Mouse (Mus musculus) gastrocnemius, postnatal 25 days (tissue): ENCODE data around the gene Calm3. TPM values are rescaled to one million over a fixed set of nuclear protein-coding genes. Genes with fewer than 3 reads are reported as not detected.
"Not testable (repeated sequence)": the region's sequence is repeated elsewhere in the genome, so short reads cannot be mapped to it uniquely, and the experiment has no call there.

Experiments used
- DNase-seq: peaks from one replicate; pipeline ENCODE4 v3.0.0; 2022
- long read RNA-seq, 2 experiments: library from polyadenylated mRNA; stranded (forward); transcript quantifications; one replicate each; pipeline ENCODE4 v2.0.0; 2021
- total RNA-seq, 2 experiments: library from RNA; stranded (reverse); gene quantifications; 1 replicate in 1 of 2; 2 replicates in 1 of 2; pipeline ENCODE4 v1.2.3; 2021

Calm3 gene
- total RNA-seq: 100 to 1,000 TPM; 257 to 291 TPM
- long read RNA-seq, experiment 1, transcript Calm3-201 (6 exons, 2,290 nt): major isoform, 272 of 328 reads
- long read RNA-seq, experiment 1, partial matches to known transcripts: 15 of 328 reads
- long read RNA-seq, experiment 1, other reads (novel, unspliced or antisense): 41 of 328 reads
- long read RNA-seq, experiment 2, transcript Calm3-201 (6 exons, 2,290 nt): major isoform, 284 of 327 reads
- long read RNA-seq, experiment 2, partial matches to known transcripts: 10 of 327 reads
- long read RNA-seq, experiment 2, other reads (novel, unspliced or antisense): 33 of 327 reads

DNA sequence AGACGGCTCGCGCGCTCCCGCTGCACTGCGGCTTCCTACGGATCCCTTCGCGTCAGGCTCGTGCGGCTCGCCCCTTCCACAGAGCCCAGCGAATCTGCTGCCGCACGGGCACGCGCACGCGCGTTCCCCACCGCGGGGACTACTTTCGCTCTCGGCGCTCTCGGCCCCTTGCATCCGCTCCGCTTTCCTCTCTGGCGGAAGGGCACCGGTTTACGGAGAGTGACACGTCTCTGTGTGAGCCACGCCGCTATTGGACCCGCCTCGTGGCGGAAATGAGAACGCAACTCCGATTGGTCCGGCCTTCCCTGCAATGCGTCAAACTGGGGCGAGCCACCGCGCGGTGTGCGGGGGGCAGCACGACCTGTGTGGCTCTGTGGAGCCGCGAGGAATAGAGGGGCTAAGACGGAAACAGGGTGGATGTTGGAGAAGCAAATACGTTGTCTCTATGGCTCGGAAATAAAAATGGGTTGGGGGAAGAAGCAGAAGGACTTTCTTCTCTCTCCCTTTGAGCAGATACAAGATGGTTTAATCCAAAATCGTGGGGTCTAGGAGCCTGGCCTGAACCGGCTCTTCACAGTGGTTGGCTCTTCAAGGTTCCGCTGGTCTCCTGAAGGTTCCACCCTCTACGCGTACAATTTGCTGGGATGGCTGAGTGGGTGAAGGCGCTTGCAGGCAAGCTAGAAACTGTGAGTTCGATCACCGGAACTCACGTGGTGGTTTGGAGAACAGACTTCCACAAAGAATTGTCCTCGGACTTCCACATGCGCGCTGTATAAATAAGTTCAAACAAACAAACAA is at the start of gene Calm3:
Gene Calm3 (minus strand): TSS at position 78 of the 798 bp plus-strand sequence.
- DNase-seq: peak; percentile 100

- no peak for DNase-seq
Measured at GRCm38 (mm10) chr7:16971160-16971559, 47.2 kb upstream of the Calm3 start.

DNA sequence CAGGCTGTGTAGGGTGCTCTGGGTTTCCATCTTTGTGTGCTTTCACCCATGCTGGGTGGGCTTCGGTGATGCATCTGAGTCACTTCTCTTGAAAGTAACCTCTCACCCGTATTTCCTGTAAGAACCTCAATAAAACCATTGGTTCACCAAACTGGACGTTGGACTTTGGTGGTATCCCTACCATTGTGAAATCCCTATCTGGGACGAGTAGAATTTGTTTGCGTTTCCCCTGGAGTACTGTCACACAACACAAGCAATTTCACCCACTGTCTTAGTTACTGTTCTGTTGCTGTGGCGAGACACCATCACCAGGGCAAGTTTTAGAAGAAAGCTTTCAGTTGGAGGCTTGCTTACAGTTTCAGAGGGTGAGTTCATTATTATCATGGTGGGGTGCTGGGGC is 44.5 kb upstream of the Calm3 start:
- DNase-seq: no peak

DNA sequence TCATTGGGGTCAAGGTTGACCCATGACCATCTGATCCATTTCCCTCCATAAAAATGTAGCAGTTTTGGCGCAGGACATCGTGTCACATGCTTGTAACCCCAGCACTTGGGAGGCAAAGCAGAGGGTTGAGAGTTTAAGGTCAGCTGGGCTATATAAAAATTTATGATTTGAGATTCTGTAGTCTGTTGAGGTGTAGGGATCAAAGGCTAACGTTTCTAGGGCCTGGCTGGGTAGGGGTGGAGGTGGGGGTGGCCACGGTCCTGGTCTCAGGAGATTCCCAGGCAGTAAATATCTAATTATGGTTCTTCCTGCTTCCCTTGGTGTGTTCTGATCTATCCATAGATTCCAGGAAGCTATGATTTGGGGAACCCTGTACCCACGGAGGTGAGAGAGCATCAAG is 37.8 kb upstream of the Calm3 start:
- DNase-seq: no peak

DNA sequence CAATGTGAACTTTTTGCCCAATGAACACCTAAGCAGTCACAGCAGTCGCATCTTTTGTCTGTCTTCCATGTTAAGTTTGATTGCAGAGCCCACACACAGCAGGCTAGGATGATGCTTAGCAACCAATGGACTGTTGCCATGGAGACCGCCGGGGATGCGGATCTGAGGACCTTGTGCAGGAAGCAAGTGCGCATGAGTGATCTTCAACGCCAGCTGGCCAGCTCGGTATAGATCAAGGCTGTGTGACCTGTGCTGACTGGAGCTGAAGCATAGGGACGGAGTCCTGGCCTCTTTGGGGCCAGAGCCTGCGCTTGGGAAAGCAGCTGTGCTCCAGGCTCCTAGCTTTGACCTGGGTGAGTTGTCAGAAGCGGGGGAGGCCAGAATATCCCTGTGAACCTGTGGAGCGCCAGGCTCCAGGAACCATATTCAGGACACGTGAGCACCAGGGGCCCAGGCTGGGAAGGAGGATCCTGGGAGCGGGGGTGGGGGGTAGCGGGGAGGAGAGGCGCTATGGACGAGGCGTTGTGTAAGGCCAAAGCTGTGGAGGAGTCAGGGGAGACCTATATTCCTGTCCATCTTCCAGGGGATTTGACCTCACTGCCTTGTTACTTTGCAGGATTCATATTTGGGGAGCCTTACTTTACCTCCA is 35.7 kb upstream of the Calm3 start, which contains the start of gene Pnmal1:
Gene Pnmal1 (plus strand): TSS at position 141 of the 649 bp plus-strand sequence.
- no peak for DNase-seq

DNA sequence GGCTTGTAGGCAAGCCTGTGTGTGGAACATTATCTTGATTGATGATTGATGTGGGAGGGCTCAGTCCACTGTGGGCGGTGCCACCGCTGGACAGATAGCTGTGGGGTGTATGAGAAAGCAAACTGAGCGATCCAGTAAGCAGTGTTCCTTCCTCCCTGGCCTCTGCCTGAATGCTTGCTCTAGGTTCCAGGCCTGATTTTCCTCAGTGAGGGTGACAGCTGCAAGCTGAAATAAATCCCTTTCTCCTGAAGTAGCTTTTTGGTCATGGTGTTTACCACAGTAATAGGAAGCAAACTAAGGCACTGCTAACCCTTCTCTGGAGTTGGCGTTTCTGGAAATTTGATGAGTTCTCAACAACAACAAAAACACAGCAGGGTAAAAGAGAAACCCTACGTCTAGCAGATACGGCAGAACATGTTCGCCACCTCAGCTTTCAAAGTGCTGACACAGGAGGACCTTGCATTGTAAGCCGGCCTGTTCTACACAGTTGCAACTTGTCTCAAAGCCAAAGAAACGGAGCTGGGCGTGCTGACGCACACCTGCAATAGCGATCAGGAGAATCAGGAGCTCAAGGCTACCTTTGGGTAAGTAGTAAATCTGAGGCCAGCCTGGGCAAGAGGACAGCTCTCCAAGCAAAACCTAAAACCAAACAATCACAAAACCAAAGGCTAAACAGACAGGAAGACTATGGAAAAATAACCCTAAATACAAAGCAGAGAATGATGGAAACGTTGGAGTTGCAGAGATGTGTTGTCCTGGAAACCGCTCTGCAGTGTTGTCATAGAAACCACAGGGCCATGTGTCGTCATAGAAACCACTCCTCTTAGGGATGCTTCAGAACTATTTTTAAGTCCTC is 32.7 kb upstream of the Calm3 start:
- DNase-seq: no peak

GRCm38 (mm10) chr7:16955712-16956111 is 31.8 kb upstream of the Calm3 start:
- no peak for DNase-seq

GRCm38 (mm10) chr7:16953776-16954175 is 29.9 kb upstream of the Calm3 start:
- not testable (repeated sequence) for DNase-seq

- peak; percentile 72 for DNase-seq
Measured at GRCm38 (mm10) chr7:16950861-16951635, 27.1 kb upstream of the Calm3 start.

DNA sequence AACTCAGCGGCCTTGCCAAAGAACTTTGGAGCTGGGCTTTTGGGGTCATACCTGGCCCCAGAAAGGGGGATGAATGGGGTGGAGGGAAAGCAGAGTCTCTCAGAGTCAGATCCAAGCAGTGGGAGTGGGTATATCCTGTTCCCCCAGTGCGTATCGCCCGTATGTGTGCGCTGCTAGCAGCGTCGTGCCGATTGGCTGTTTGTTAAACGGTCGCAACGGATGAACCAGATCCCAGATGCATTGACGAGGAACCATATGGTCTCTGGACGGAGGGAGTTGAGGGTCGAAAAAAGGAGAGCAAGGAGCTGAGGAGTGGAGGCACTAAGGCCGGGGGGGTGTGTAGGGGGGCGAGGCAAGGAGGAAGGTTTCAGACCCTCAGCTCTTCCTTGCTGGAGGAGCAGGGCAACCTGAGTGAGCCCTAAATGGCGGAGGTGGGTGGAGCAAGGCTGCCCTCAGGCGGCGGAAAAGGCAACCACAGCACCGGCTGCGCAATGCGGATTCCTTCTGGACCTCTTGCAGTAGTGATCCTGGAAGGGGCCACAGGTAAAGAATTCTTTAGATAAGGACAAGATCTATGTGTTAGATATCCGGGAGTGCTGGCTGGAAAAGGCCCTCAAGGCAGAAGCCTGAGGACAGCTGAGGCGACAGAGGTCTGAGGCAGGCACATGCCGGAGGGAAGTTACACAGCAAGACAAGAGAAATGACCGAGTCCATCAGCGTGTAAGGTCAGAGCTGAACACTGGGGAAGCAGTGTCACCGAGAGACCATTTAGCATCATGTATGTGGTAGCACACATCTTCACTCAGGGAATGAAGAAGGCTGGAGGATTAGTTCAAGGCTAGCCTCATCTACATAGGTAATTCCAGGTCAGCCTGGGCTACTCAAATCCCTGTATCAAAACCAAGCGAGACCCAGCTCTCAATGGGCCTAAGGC is 26.3 kb upstream of the Calm3 start:
- DNase-seq: peak; percentile 50

- no peak for DNase-seq
Measured at GRCm38 (mm10) chr7:16948923-16949458, 25.1 kb upstream of the Calm3 start.

DNA sequence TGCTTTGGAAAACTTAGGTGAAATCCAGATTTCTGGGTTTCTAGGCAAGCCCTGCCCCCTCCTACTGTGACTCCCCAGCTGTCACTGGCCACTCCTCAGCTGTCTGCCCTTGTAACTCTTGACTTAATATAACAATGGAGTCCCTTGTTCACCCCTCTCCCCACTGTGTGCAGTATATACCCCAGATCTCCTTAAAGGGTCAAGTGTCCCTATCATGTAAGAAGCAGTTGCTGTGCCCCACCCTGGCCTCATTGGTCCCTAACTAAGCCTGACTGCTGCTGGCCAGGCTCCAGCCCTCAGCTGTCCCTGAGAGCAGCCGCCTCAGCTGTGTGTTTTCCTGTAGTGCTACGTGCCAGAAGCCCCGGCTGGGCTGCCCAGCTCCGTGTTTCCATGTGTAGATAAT is 24.0 kb upstream of the Calm3 start:
- peak; percentile 52 for DNase-seq

DNA sequence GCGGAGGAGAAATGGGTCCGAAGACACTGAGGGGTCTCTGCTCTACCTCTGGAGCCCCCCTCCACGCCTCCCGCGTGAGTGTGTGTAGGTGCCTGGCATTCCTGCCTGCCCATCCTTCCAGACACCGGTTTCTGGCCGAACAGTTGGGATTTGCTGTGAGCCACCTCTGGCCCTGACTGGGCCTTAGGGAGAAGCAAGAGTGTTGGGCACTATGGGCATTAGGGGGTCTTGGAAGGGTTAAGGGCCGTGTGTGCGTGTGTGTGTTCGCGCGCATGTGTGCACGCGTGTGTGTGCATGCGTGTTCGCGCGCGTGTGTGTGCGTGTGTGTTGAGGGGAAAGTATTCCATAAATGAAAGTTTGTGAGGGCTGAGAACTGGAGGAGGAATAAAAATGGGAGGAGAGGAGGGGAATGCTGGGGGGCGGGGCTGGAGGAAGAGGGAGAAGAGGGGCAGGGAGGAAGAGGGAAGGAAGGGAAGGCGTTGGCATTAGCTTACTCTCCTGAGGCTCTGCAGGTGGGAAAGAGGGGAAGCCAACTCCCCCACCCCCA is 23.5 kb upstream of the Calm3 start:
- no peak for DNase-seq

- no peak for DNase-seq
Measured at GRCm38 (mm10) chr7:16946441-16947348, 22.8 kb upstream of the Calm3 start.

DNA sequence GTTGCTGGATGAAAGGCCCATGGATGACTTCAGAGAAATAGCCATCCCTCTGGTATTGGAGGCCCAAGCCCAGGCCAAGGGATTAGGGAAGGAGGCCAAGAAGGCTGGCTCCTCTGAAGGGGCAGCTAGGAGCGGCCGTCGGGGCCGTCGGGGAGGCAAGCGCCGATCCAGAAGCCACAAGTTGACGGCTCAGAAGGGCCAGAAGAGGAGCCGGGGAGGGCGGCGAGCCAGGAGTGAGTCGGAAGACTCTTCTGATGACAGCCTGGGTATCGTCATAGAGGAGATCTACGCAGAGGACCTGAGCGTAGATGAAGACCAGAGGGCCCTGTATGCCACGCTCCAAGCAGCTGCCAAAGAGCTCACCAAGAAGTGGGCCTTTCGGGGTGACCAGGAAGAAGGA is 21.5 kb upstream of the Calm3 start:
- no peak for DNase-seq

GRCm38 (mm10) chr7:16944808-16945315 is 20.9 kb upstream of the Calm3 start:
- no peak for DNase-seq

- peak; percentile 82 for DNase-seq
Measured at GRCm38 (mm10) chr7:16944061-16944807, 20.3 kb upstream of the Calm3 start, which contains the start of gene Pnmal2. Gene Pnmal2, plus strand, starts transcription at chr7:16944682.
